Mouse (Mus musculus) small intestine, adult 2 months (tissue): ENCODE data around the gene Kcnh4.

Experiments
- CTCF ChIP-seq: fragments of 200-500 bp; IDR thresholded peaks from 2 replicates; pipeline ENCODE4 v1.5.1; 2012; ENCODE audit warnings: low read depth, mild to moderate bottlenecking, control low read depth, inconsistent platforms, low read length, moderate library complexity, mixed read lengths; ENCODE audit not compliant: insufficient replicate concordance, insufficient read length; ENCODE audit errors: extremely low read depth
- POLR2A ChIP-seq: fragments of 200-500 bp; IDR thresholded peaks from 2 replicates; pipeline ENCODE4 v1.6.1; 2012; ENCODE audit warnings: low read depth, mild to moderate bottlenecking, control low read depth, inconsistent platforms, low read length, moderate library complexity

GRCm38 (mm10) chr11:100754021-100754692 lies 5.6 kb downstream of the Kcnh4 start:
- no peak for TF ChIP-seq POLR2A
- TF ChIP-seq CTCF = no peak
